Mouse (Mus musculus): ENCODE measurements around the gene Olfr1347. TPM values are rescaled to one million over a fixed set of nuclear protein-coding genes. Genes with fewer than 3 reads are reported as not detected.
"Not testable (repeated sequence)": the region's sequence is repeated elsewhere in the genome, so short reads cannot be mapped to it uniquely, and the experiment has no call there.

Gene Olfr1347
- polyA plus RNA-seq (2012; rRNA removed), result not detected in 2 replicates

DNA sequence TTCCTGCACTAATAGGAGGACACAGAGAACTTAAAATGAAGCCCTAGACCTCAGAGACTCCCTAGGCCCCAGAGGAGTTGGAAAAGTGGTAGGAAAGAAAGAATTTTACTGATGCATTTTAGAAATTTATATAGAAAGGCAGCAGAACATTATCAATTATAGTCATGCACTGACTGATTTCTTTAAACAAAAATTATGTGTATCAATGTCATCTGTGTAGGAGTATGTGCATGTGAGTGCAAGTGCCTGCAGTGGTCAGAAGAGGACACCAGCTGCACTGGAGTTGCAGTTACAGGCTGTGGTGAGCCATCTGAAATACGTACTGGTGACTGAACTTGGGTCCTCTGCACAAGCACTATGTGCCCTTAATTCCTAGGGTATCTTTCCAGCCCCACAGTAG, at the start of gene Olfr1347:
Olfr1347 (minus strand) TSS at position 101 of the 400 bp plus-strand sequence.
- no peak for DNase-seq (ENCODE audit: low read depth)

- no peak for DNase-seq (ENCODE audit: low read depth)
Observed at GRCm38 (mm10) chr7:6526141-6526540, 26.6 kb upstream of the Olfr1347 start.

DNA sequence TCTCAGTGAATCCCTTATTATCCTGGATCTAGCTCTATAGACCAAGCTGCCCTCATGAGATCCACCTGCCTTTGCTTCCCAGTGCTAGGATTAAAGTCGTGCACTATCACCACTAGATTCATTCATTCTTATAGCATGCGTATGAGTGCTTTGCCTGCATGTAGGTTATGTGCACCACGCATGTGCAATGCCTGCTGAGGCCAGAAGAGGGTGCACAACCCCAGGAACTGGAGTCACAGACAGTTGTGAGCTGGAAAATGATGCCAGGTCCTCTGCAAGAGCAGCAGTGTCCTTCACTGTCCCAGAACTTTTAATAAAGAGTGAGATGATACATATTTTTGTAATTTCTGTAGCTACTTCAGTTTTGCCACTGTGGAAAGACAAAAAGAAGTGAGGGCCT, 25.4 kb upstream of the Olfr1347 start:
- DNase-seq (ENCODE audit: low read depth), result no peak

GRCm38 (mm10) chr7:6522850-6523249, 23.3 kb upstream of the Olfr1347 start, which contains the start of gene Olfr1349:
Gene Olfr1349 (minus strand): TSS chr7:6522950.
- no peak for DNase-seq (ENCODE audit: low read depth)

GRCm38 (mm10) chr7:6521666-6522065, 22.1 kb upstream of the Olfr1347 start:
- DNase-seq (ENCODE audit: low read depth), result no peak

DNA sequence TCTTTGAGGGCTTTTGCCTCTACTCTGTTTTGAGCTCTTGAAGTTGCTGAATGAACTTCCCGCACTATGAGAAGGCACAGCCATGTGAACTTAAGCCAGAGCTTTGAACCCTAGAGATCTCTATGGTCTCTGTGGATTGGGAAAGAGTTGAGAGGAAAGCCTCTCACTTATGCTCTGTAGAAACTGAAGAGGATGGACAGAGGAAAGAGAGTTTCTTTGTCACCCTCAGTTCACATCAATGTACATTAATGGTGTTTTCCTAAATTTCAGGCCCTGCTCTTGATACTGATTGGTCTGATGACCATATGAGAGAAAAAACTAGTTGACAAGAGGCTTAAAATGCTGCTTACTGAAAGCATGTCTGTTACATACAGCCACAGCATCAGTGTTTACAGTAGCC, 9.1 kb upstream of the Olfr1347 start, which contains the start of gene Olfr1348:
Olfr1348 (minus strand) TSS at position 101 of the 400 bp plus-strand sequence.
- DNase-seq (ENCODE audit: low read depth), result no peak

- DNase-seq (ENCODE audit: low read depth), result no peak
Observed at GRCm38 (mm10) chr7:6486841-6487240, 12.7 kb downstream of the Olfr1347 start, which contains the start of gene Olfr5. Gene Olfr5 (minus strand): TSS chr7:6486941.

- DNase-seq (ENCODE audit: low read depth), result not testable (repeated sequence)
Observed at GRCm38 (mm10) chr7:6477633-6478032, 21.9 kb downstream of the Olfr1347 start.

DNA sequence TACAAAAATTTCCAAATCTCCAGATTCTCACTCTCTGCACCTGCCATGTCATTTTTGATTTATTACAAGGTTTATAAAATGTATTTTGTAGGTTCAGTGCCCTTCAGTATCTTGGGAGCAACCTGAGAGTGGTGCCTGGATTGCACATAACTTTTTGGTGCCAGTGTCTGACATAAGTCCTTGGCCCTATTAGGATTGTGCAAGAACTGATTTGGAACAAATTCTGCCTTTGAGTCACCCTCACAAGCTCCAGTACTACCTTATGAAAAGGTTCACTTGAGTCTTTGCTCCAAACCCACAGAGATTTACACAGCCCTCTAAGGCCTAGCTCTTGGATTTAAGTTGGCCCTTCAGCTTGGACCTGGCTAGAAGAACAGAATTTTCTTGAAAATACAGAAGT, 32.6 kb downstream of the Olfr1347 start, which contains the start of gene Olfr1346:
Olfr1346 (plus strand) TSS at position 151 of the 400 bp plus-strand sequence.
- DNase-seq (ENCODE audit: low read depth), result no peak

- DNase-seq (ENCODE audit: low read depth), result no peak
Observed at GRCm38 (mm10) chr7:6456399-6456798, 43.2 kb downstream of the Olfr1347 start.

DNA sequence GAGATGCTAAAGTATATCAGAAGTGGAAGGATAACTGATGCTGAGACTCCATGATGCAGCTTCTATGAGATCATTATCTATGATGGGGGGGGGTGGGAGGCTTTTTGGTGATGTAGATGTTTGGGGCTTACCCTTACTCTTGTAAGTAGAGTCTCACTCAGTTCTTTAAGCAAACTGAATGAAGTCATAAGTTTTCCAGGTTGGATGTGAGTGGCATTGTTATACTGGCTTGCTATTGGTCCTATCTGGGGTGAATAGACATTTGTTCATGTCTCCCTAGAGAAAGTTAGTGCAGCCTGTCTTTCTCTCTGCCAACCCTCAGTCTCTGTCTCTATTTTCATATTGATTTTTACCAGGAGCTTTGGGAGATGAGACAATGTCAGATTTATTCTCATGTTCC, 43.7 kb downstream of the Olfr1347 start, which contains the start of gene Olfr1336:
Olfr1336 (plus strand) TSS at position 301 of the 400 bp plus-strand sequence.
- no peak for DNase-seq (ENCODE audit: low read depth)

GRCm38 (mm10) chr7:6447771-6448170, 51.8 kb downstream of the Olfr1347 start:
- no peak for DNase-seq (ENCODE audit: low read depth)

DNA sequence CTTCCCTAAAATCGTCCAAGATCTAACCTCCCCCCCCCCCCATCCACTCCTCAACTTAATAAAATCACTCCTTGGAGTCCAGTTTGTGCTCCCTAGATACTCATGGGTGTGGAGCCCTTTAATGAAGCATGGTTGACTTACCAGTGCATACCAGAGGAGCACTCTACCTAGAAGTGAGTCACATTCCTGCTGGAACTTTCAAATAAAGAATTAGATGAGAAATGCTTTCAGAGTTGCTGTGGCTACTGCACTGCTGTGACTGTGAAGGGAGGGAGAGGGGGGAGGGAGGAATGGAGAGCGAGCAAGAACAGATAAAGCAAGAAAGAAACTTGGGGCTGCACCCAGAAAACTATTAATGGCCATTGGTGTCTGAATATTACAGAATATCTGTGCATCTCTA, 58.4 kb downstream of the Olfr1347 start:
- no peak for DNase-seq (ENCODE audit: low read depth)

DNA sequence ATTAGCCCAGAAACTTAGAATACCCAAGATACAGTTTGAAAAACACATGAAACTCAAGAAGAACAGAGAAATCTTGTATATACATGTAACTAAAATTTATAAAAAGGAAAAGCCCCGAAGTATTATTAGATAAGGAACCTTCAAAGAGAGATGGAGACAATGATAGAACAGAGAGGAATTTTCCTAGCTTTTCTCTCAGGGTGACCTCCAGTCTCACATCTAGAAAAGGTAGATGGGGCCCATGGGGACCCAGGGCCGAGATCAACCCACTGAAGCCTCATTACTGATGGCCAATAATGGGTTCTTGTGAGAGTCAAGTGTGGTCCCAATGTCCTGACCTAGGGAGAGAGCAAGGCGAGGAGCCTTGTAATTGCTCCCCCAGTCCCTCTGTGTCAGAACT, 61.2 kb downstream of the Olfr1347 start, which contains the start of gene Olfr1344:
Olfr1344 (plus strand) TSS at position 301 of the 400 bp plus-strand sequence.
- no peak for DNase-seq (ENCODE audit: low read depth)

Other genes with a start within 250 kb of the Olfr1347 start
- 1,972 and 2,446 TPM in 2 replicates for gene Epp13, start 247.0 kb downstream of the Olfr1347 start, polyA plus RNA-seq (2012; rRNA removed)
- gene Zfp667, start 213.2 kb downstream of the Olfr1347 start, polyA plus RNA-seq (2012; rRNA removed), result 1.5 and 1.6 TPM in 2 replicates
- gene Zfp583, start 168.5 kb downstream of the Olfr1347 start, polyA plus RNA-seq (2012; rRNA removed), result 0.96 and 1.1 TPM in 2 replicates
- 0.14 and 0.18 TPM in 2 replicates for gene Gm3854, start 156.0 kb downstream of the Olfr1347 start, polyA plus RNA-seq (2012; rRNA removed)
- gene Zfp78, start 136.5 kb downstream of the Olfr1347 start, polyA plus RNA-seq (2012; rRNA removed), result 0.49 and 0.90 TPM in 2 replicates
- gene Zfp28, start 116.5 kb downstream of the Olfr1347 start, polyA plus RNA-seq (2012; rRNA removed), result 3.0 and 3.3 TPM in 2 replicates
- not detected in 2 replicates for gene Smim17, start 101.0 kb downstream of the Olfr1347 start, polyA plus RNA-seq (2012; rRNA removed)
- 0.03 TPM in 1 of 2 replicates, not detected in the other for gene Gm20715, start 89.5 kb downstream of the Olfr1347 start, polyA plus RNA-seq (2012; rRNA removed)
- gene Olfr1344, start 61.1 kb downstream of the Olfr1347 start, polyA plus RNA-seq (2012; rRNA removed), result not detected in 2 replicates
- not detected in 2 replicates for gene Olfr1336, start 43.6 kb downstream of the Olfr1347 start, polyA plus RNA-seq (2012; rRNA removed)
- gene Olfr1346, start 32.7 kb downstream of the Olfr1347 start, polyA plus RNA-seq (2012; rRNA removed), result not detected in 2 replicates
- gene Olfr5, start 12.8 kb downstream of the Olfr1347 start, polyA plus RNA-seq (2012; rRNA removed), result 0.11 and 0.18 TPM in 2 replicates
- 0.22 and 0.49 TPM in 2 replicates for gene Olfr1348, start 9.0 kb upstream of the Olfr1347 start, polyA plus RNA-seq (2012; rRNA removed)
- gene Olfr1349, start 23.2 kb upstream of the Olfr1347 start, polyA plus RNA-seq (2012; rRNA removed), result 0.57 and 0.69 TPM in 2 replicates
- not detected in 2 replicates for gene Olfr1350, start 65.1 kb upstream of the Olfr1347 start, polyA plus RNA-seq (2012; rRNA removed)
- 0.35 and 0.84 TPM in 2 replicates for gene Zim1, start 196.7 kb upstream of the Olfr1347 start, polyA plus RNA-seq (2012; rRNA removed)
- gene Peg3, start 230.7 kb upstream of the Olfr1347 start, polyA plus RNA-seq (2012; rRNA removed), result 8.6 and 8.9 TPM in 2 replicates
- gene Usp29, start 230.8 kb upstream of the Olfr1347 start, polyA plus RNA-seq (2012; rRNA removed), result 0.04 TPM in 1 of 2 replicates, not detected in the other

Measured in gonadal fat pad, adult 2 months (tissue).